Mouse (Mus musculus): ENCODE results near the gene Grid2.

DNA sequence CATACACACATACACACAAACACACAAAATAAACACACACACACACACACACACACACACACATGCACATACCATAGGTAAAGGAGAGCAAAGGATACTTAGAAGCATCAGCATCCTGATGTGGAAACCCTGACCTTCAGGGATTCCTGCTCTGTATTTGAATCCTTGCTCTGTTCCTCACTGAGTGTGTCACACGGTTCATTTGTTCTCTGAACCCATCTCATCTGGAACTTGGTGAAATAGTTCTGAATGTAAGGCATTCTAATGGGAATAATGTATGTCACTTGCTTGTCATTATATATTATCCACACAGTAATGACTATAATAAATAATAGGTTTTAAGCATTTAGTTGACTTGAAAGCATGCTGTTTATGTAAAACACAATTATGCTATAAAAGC lies 1173.2 kb downstream of the Grid2 start:
- TF ChIP-seq CTCF (IDR thresholded peaks at IDR 0.05; ENCODE audit: borderline replicate concordance, control insufficient read depth, extremely low read depth, insufficient read depth, low read length, poor library complexity) (no peak), POLR2A (IDR thresholded peaks at IDR 0.05; ENCODE audit: control insufficient read depth, extremely low read depth, insufficient read depth, low read length, poor library complexity) (no peak)
